Mouse (Mus musculus) heart, postnatal 0 days (tissue): ENCODE measurements around the gene Prelid1.

Experiments used
- CTCF ChIP-seq: IDR thresholded peaks from 2 replicates; pipeline ENCODE4 v1.5.1; 2016; ENCODE audit warnings: antibody characterized with exemption, control low read depth, low read depth
- EP300 ChIP-seq: IDR thresholded peaks from 2 replicates; pipeline ENCODE4 v1.6.1; 2016; ENCODE audit warnings: antibody characterized with exemption, low read depth

- TF ChIP-seq EP300: no peak
- no peak for TF ChIP-seq CTCF
Observed at GRCm38 (mm10) chr13:55368401-55368800, 48.1 kb downstream of the Prelid1 start.
